Mouse (Mus musculus) midbrain, postnatal 0 days (tissue): ENCODE measurements at regions not wholly inside any gene's neighbourhood (a gene's known extent, or its start where the extent isn't known, plus 50 kb on each side); places are given as distances from the start of the nearest gene placed in this dataset.

Experiments used
- ATAC-seq: fragments of 200-750 bp; cut with Nextera tagmentation; 2 replicates; pipeline ENCODE4 v1.8.0; 2017; ENCODE audit warnings: moderate number of reproducible peaks, mild to moderate bottlenecking, moderate TSS enrichment, moderate library complexity; ENCODE audit not compliant: low FRiP score
- DNase-seq: peaks from one replicate; pipeline ENCODE4 v3.0.0-alpha.2; 2015; ENCODE audit warnings: low spot score
- H3K27ac ChIP-seq: fragments of 300-500 bp; sonication (generic); 2 replicates; pipeline ENCODE4 v1.5.1; 2014; ENCODE audit warnings: low read depth, mild to moderate bottlenecking, low read length, mixed read lengths
- H3K27me3 ChIP-seq: fragments of 300-500 bp; sonication (generic); 2 replicates; pipeline ENCODE4 v1.6.1; 2014; ENCODE audit warnings: low read length, control low read depth, mixed read lengths; ENCODE audit not compliant: insufficient read depth
- H3K36me3 ChIP-seq: fragments of 300-500 bp; sonication (generic); 2 replicates; pipeline ENCODE4 v1.6.1; 2014; ENCODE audit warnings: low read length, control low read depth, mixed read lengths; ENCODE audit not compliant: insufficient read depth
- H3K4me1 ChIP-seq: fragments of 300-500 bp; sonication (generic); 2 replicates; pipeline ENCODE4 v1.6.1; 2014; ENCODE audit warnings: mild to moderate bottlenecking, control low read depth, antibody characterized with exemption, low read length, mixed read lengths; ENCODE audit not compliant: insufficient read depth
- H3K4me2 ChIP-seq: fragments of 300-500 bp; sonication (generic); 2 replicates; pipeline ENCODE4 v1.6.1; 2014; ENCODE audit warnings: low read depth, mild to moderate bottlenecking, low read length, mixed read lengths; ENCODE audit not compliant: poor library complexity, severe bottlenecking
- H3K4me3 ChIP-seq: fragments of 300-500 bp; sonication (generic); 2 replicates; pipeline ENCODE4 v1.5.1; 2014; ENCODE audit warnings: low read depth, mild to moderate bottlenecking, low read length, moderate library complexity
- H3K9ac ChIP-seq: fragments of 300-500 bp; sonication (generic); replicated peaks from 2 replicates; pipeline ENCODE4 v1.6.1; 2014; ENCODE audit warnings: mild to moderate bottlenecking, low read length, moderate library complexity, mixed read lengths; ENCODE audit not compliant: poor library complexity, severe bottlenecking
- H3K9me3 ChIP-seq: fragments of 300-500 bp; sonication (generic); 2 replicates; pipeline ENCODE4 v1.6.1; 2016; ENCODE audit warnings: low read length, control low read depth
- CTCF ChIP-seq: IDR thresholded peaks from 2 replicates; pipeline ENCODE4 v1.5.1; 2016; ENCODE audit warnings: antibody characterized with exemption, mild to moderate bottlenecking
- WGBS: fragments of 180-500 bp; shearing (Covaris S2); extraction: QIAGEN DNeasy Blood & Tissue Kit; methylation state at CpG from one replicate; pipeline ENCODE4 v1.1.7; 2014; 5-methylcytosine and 5-hydroxymethylcytosine counted together

GRCm38 (mm10) chr7:83429929-83430556 is 154.7 kb upstream of the Tmc3 start:
- DNase-seq, result no peak
- H3K27ac ChIP-seq, result no peak overlapping the region
- TF ChIP-seq CTCF, result no peak
- H3K4me1 ChIP-seq, result no peaks in the 10 kb centered on the region
- no peak overlapping the region for H3K4me2 ChIP-seq
- no peak for ATAC-seq
- no peaks in the 10 kb centered on the region for H3K9me3 ChIP-seq
- no peaks in the 10 kb centered on the region for H3K27me3 ChIP-seq
- WGBS, result 79% methylated on average over 3 of the region's 3 CpGs
- H3K36me3 ChIP-seq, result no peaks in the 10 kb centered on the region
- no peak overlapping the region for H3K4me3 ChIP-seq
- no peak overlapping the region for H3K9ac ChIP-seq

GRCm38 (mm10) chr7:83431094-83431493 is 153.6 kb upstream of the Tmc3 start:
- DNase-seq, result peak; percentile 29
- WGBS, result 57% methylated on average over 2 of the region's 2 CpGs
- no peak overlapping the region for H3K9ac ChIP-seq
- no peaks in the 10 kb centered on the region for H3K9me3 ChIP-seq
- H3K4me1 ChIP-seq, result no peaks in the 10 kb centered on the region
- no peak for TF ChIP-seq CTCF
- H3K27me3 ChIP-seq, result no peaks in the 10 kb centered on the region
- no peak overlapping the region for H3K4me2 ChIP-seq
- no peaks in the 10 kb centered on the region for H3K36me3 ChIP-seq
- ATAC-seq, result no peak
- no peak overlapping the region for H3K4me3 ChIP-seq
- H3K27ac ChIP-seq, result no peak overlapping the region

- Histone ChIP-seq H3K36me3 (no peaks in the 10 kb centered on the region), H3K9ac (no peak overlapping the region), H3K27ac (no peak overlapping the region), H3K4me2 (no peak overlapping the region), H3K27me3 (no peaks in the 10 kb centered on the region), H3K4me1 (no peaks in the 10 kb centered on the region), H3K4me3 (no peak overlapping the region), H3K9me3 (no peaks in the 10 kb centered on the region)
- 94% methylated on average over 1 of the region's 1 CpGs for WGBS
- TF ChIP-seq CTCF, result no peak
- ATAC-seq, result no peak
- DNase-seq, result no peak
Observed at GRCm38 (mm10) chr7:83432843-83433242, 151.9 kb upstream of the Tmc3 start.

- Histone ChIP-seq H3K36me3 (no peaks in the 10 kb centered on the region), H3K9me3 (no peaks in the 10 kb centered on the region), H3K27ac (no peak overlapping the region), H3K9ac (no peak overlapping the region), H3K4me2 (no peak overlapping the region), H3K27me3 (no peaks in the 10 kb centered on the region), H3K4me3 (no peak overlapping the region), H3K4me1 (no peaks in the 10 kb centered on the region)
- no peak for TF ChIP-seq CTCF
- ATAC-seq (no peak), DNase-seq (no peak)
- 17% methylated on average over 5 of the region's 5 CpGs for WGBS
Observed at GRCm38 (mm10) chr7:83433959-83434715, 150.6 kb upstream of the Tmc3 start.

GRCm38 (mm10) chr7:83438538-83439393 is 146.0 kb upstream of the Tmc3 start:
- 65% methylated on average over 7 of the region's 7 CpGs for WGBS
- no peak for DNase-seq

More at GRCm38 (mm10) chr7:83438538-83439393, 146.0 kb upstream of the Tmc3 start:
- Histone ChIP-seq H3K9ac (no peak overlapping the region), H3K4me3 (no peak overlapping the region), H3K4me2 (no peak overlapping the region), H3K27me3 (no peaks in the 10 kb centered on the region), H3K27ac (no peak overlapping the region), H3K36me3 (no peaks in the 10 kb centered on the region), H3K4me1 (no peaks in the 10 kb centered on the region), H3K9me3 (no peaks in the 10 kb centered on the region)
- ATAC-seq, result no peak
- TF ChIP-seq CTCF, result peak; percentile 46; the same call in 1 of the 2 replicates
